Mouse (Mus musculus) spleen, adult 18-20 months (tissue): ENCODE data around the gene Kctd21.

ENCODE experiments used
- DNase-seq, 2 experiments: peaks; one replicate each; pipeline ENCODE4 v3.0.0; 2022; ENCODE audit warnings: mixed read lengths in 2 of 2

The Kctd21 gene

GRCm38 (mm10) chr7:97387561-97388147, 55.5 kb downstream of the Kctd21 start:
- no peak for DNase-seq

GRCm38 (mm10) chr7:97388541-97388940, 56.4 kb downstream of the Kctd21 start:
- DNase-seq: no peak

GRCm38 (mm10) chr7:97391293-97392078, 59.4 kb downstream of the Kctd21 start:
- DNase-seq: no peak

GRCm38 (mm10) chr7:97392079-97392445, 59.9 kb downstream of the Kctd21 start:
- no peak for DNase-seq

DNA sequence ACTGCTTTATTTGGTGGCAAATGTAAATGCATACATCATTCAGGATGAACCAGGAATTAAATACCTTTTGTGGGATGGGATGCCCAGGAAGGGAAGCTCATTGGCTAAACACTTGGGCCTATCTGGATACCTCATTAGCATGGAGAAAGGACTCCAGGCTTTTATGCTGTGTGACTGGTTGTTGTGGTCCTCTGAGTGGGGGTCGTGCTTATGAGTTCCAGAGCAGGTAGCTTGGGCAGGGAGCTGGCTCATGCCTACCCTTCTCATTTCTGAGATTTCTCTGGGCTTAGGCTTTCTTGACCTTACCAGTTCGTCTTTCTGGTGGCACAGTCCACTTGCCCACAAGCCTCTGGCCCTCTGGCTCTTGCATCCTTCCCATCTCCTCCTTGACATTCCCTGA, 62.2 kb downstream of the Kctd21 start:
- DNase-seq: no peak

- DNase-seq: no peak
Observed at GRCm38 (mm10) chr7:97398943-97399342, 66.8 kb downstream of the Kctd21 start.
